Mouse (Mus musculus): ENCODE measurements around the gene Mesp1. TPM values are rescaled to one million over a fixed set of nuclear protein-coding genes. Genes with fewer than 3 reads are reported as not detected.

Mesp1 gene
- polyA plus RNA-seq, 1 experiment = not detected

DNA sequence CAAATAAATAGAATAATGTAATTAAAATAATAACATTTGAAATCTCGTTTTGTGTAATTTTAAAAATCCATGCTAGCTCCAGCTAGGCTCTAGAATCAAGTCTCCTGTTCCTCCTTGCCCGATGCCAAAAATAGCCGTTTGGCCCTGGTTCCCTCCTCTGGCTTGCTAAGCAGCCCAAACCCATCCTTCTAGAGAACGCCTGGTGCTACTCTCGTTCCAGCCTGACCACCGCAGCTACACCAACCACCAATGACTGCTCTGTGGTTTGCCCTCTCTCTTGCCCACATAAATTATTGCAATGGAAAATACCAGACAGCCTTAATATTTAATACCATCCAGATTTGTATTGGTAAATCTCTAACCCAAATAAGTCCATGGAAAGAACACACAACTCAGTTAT is 45.9 kb downstream of the Mesp1 start:
- Histone ChIP-seq H3K4me3 (replicated peaks) (no peak overlapping the region), H3K4me1 (peaks cover 18% of the 10 kb centered on the region), H3K27me3 (replicated peaks) (peaks cover 23% of the 10 kb centered on the region), H3K9me3 (no peaks in the 10 kb centered on the region), H3K36me3 (replicated peaks; ENCODE audit: low read length) (no peaks in the 10 kb centered on the region)
- TF ChIP-seq FLI1 (IDR thresholded peaks at IDR 0.05; ENCODE audit: low read length) = no peak
- no peak for TF ChIP-seq GATA1 (IDR thresholded peaks at IDR 0.05; ENCODE audit: borderline replicate concordance, low read length)

DNA sequence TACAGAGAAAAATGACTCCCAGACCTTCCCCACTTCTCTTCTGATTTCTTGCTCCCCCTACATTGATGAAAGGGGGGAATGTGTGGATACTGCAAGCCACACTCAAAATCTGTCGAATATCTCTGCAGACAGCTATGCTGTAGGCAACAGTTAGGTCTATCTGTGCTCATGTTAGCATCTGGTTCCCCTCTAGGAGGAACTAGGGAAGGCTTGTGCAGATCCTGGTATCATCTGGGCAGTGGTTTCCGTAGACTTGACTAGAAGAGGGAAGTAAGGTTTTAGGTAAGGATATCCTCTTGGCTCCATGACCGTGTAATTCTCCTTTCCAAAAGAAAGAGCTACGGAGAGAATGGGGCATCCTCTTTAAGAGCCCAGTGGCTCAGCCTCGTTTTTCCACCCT is 49.0 kb downstream of the Mesp1 start:
- peaks cover 24% of the 10 kb centered on the region for H3K4me1 ChIP-seq
- TF ChIP-seq GATA1 (IDR thresholded peaks at IDR 0.05; ENCODE audit: borderline replicate concordance, low read length) (no peak), FLI1 (IDR thresholded peaks at IDR 0.05; ENCODE audit: low read length) (no peak)
- H3K27me3 ChIP-seq (replicated peaks) = peaks cover 20% of the 10 kb centered on the region
- no peaks in the 10 kb centered on the region for H3K36me3 ChIP-seq (replicated peaks; ENCODE audit: low read length)
- no peaks in the 10 kb centered on the region for H3K9me3 ChIP-seq
- H3K4me3 ChIP-seq (replicated peaks) = no peak overlapping the region

DNA sequence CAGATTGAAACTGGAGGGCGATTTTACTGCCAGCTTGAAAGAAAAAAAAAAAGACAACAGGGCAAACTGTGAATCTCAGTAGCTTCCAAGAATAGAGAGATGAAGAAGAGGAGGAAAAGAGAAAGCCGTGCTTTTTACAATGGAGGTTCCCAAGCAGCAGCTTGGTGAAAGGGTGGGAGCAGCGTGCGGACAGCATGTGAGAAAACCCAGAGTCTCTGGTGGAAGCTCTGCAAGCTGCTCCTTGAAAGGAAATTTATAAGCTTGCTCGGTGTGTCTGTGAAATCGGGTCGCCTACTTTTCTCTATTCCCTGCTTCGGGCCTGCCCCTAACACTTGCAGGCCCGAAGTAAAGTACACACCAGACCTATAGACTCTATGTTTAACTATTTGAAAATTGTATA is 49.5 kb downstream of the Mesp1 start:
- TF ChIP-seq FLI1 (IDR thresholded peaks at IDR 0.05; ENCODE audit: low read length) (no peak), GATA1 (IDR thresholded peaks at IDR 0.05; ENCODE audit: borderline replicate concordance, low read length) (no peak)
- no peaks in the 10 kb centered on the region for H3K36me3 ChIP-seq (replicated peaks; ENCODE audit: low read length)
- no peak overlapping the region for H3K4me3 ChIP-seq (replicated peaks)
- H3K9me3 ChIP-seq = no peaks in the 10 kb centered on the region
- H3K27me3 ChIP-seq (replicated peaks) = peaks cover 19% of the 10 kb centered on the region
- peaks cover 24% of the 10 kb centered on the region for H3K4me1 ChIP-seq

DNA sequence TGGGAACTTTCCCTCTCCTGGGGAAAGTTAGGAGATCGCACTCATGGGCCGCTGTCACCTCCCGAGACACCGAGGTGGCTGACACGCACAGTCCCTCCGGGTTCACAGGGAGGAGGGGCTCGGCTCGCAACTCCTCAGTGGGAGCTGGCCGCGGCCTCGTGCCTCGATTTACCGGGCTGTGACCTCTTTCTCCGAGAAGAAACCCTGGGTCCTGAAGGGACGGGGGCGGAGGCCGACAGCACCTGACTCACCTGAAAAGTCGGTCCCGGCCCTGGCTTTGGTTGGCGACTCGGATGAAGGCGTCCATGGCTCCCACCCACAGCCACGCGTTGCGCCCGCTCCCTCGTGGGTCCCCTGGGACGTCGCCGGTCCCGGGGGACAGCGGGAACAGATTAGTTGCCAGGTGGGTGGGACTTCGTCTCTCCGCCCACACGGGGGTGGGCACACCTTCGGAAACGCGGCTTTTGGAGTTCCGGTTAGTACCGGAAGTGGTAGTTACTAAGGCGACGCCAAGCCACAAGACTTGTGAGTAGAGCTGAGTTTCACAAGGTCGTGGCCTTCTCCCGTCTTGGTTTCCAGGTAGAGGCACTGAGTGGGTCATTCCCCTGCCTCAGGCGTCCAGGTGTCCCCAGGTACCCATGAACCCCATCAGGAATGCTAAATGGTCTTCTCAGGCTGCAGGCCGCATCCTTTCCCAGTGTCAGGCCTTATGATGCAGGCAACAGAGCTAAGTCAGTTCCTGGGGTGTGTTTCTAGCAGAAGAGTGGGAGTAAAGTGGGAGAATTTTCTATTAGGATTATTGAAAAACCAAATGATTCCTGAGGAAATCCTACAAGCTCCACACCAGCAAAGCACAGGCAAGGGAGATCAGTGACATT is 50.7 kb downstream of the Mesp1 start, which contains the start of the genes Pex11a and Wdr93:
Pex11a (minus strand) TSS at position 473 of the 878 bp plus-strand sequence.
Wdr93 (plus strand) TSS at position 505 of the 878 bp plus-strand sequence.
- Histone ChIP-seq H3K4me3 (replicated peaks) (peak within 1 kb of the TSS; percentile 92), H3K4me1 (peaks cover 24% of the 10 kb centered on the region), H3K27me3 (replicated peaks) (peaks cover 18% of the 10 kb centered on the region), H3K9me3 (no peaks in the 10 kb centered on the region), H3K36me3 (replicated peaks; ENCODE audit: low read length) (no peaks in the 10 kb centered on the region)
- TF ChIP-seq GATA1 (IDR thresholded peaks at IDR 0.05; ENCODE audit: borderline replicate concordance, low read length) = no peak
- peak; percentile 54; the same call in 1 of the 2 replicates for TF ChIP-seq FLI1 (IDR thresholded peaks at IDR 0.05; ENCODE audit: low read length)

DNA sequence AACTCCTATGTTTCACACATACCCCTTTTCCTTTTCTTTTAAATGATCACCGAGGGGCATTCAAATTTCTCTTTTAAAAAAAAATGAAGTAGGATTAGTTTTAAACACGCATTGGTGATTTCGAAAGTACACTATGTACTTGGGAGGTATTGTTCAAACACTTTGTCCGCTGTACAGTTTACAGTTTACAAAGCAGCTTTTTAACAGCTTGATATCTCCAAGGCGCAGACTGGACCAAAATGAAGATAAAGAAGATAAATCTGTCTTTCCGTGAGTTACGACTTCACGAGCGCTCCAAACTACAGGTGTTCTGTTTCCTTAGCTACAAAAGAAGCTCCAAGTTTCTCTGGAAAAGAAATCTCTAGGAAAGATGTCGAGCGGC is 51.3 kb downstream of the Mesp1 start:
- TF ChIP-seq FLI1 (IDR thresholded peaks at IDR 0.05; ENCODE audit: low read length) = no peak
- no peak for TF ChIP-seq GATA1 (IDR thresholded peaks at IDR 0.05; ENCODE audit: borderline replicate concordance, low read length)
- H3K27me3 ChIP-seq (replicated peaks) = peaks cover 23% of the 10 kb centered on the region
- H3K4me1 ChIP-seq = peaks cover 24% of the 10 kb centered on the region
- H3K9me3 ChIP-seq = no peaks in the 10 kb centered on the region
- H3K4me3 ChIP-seq (replicated peaks) = peak overlapping the region; percentile 92
- no peaks in the 10 kb centered on the region for H3K36me3 ChIP-seq (replicated peaks; ENCODE audit: low read length)

Other genes starting within 250 kb of the Mesp1 start
- not detected in 2 replicates for gene Rhcg, start 176.1 kb downstream of the Mesp1 start, polyA plus RNA-seq (2012; ENCODE audit: insufficient read depth, low replicate concordance)
- gene Ticrr, start 133.6 kb downstream of the Mesp1 start, polyA plus RNA-seq (2012; ENCODE audit: insufficient read depth, low replicate concordance) = 1.9 and 4.4 TPM in 2 replicates
- 1.4 TPM in 1 of 2 replicates, not detected in the other for gene Kif7, start 78.1 kb downstream of the Mesp1 start, polyA plus RNA-seq (2012; ENCODE audit: insufficient read depth, low replicate concordance)
- 1.7 TPM in 1 of 2 replicates, not detected in the other for gene Plin1, start 60.9 kb downstream of the Mesp1 start, polyA plus RNA-seq (2012; ENCODE audit: insufficient read depth, low replicate concordance)
- 0.81 TPM in 1 of 2 replicates, not detected in the other for gene Pex11a, start 50.7 kb downstream of the Mesp1 start, polyA plus RNA-seq (2012; ENCODE audit: insufficient read depth, low replicate concordance)
- gene Wdr93, start 50.6 kb downstream of the Mesp1 start, polyA plus RNA-seq (2012; ENCODE audit: insufficient read depth, low replicate concordance) = not detected in 2 replicates
- not detected in 2 replicates for gene Mesp2, start 16.9 kb upstream of the Mesp1 start, polyA plus RNA-seq (2012; ENCODE audit: insufficient read depth, low replicate concordance)
- 3.1 and 11.4 TPM in 2 replicates for gene Anpep, start 67.3 kb upstream of the Mesp1 start, polyA plus RNA-seq (2012; ENCODE audit: insufficient read depth, low replicate concordance)
- gene Ap3s2, start 126.9 kb upstream of the Mesp1 start, polyA plus RNA-seq (2012; ENCODE audit: insufficient read depth, low replicate concordance) = 5.0 and 7.9 TPM in 2 replicates
- gene Arpin, start 141.6 kb upstream of the Mesp1 start, polyA plus RNA-seq (2012; ENCODE audit: insufficient read depth, low replicate concordance) = 0.74 and 1.5 TPM in 2 replicates
- gene Zfp710, start 231.0 kb upstream of the Mesp1 start, polyA plus RNA-seq (2012; ENCODE audit: insufficient read depth, low replicate concordance) = 55.0 and 142 TPM in 2 replicates